Mouse (Mus musculus) C2C12 (cell line): ENCODE data around the gene H2-M10.2. TPM values are rescaled to one million over a fixed set of nuclear protein-coding genes. Genes with fewer than 3 reads are reported as not detected.
"Not testable (repeated sequence)": the region's sequence is repeated elsewhere in the genome, so short reads cannot be mapped to it uniquely, and the experiment has no call there.

Experiments
- H3K27me3 ChIP-seq: one replicate; pipeline ENCODE4 v1.6.1; 2011; ENCODE audit not compliant: control insufficient read depth, insufficient read depth, insufficient read length
- H3K36me3 ChIP-seq: one replicate; pipeline ENCODE4 v1.6.1; 2011; ENCODE audit not compliant: control insufficient read depth, insufficient read depth
- H3K4me3 ChIP-seq: one replicate; pipeline ENCODE4 v1.5.1; 2011; ENCODE audit warnings: mild to moderate bottlenecking, control low read depth; ENCODE audit not compliant: poor library complexity, insufficient read depth, severe bottlenecking
- H3K79me2 ChIP-seq: one replicate; pipeline ENCODE4 v1.6.1; 2011; ENCODE audit not compliant: control insufficient read depth, insufficient read depth
- H3K79me3 ChIP-seq: one replicate; pipeline ENCODE4 v1.6.1; 2011; ENCODE audit warnings: low read depth, control low read depth
- H3ac ChIP-seq: one replicate; pipeline ENCODE3; 2011; ENCODE audit warnings: low read depth; ENCODE audit not compliant: control insufficient read depth, insufficient read length
- CEBPB ChIP-seq: IDR thresholded peaks from one replicate; pipeline ENCODE4 v1.6.1; 2011; ENCODE audit warnings: low read depth, mild to moderate bottlenecking, control low read depth, moderate library complexity
- CTCF ChIP-seq: IDR thresholded peaks from one replicate; pipeline ENCODE4 v1.5.1; 2011; ENCODE audit not compliant: control insufficient read depth, insufficient read depth, insufficient read length
- FOSL1 ChIP-seq: IDR thresholded peaks from one replicate; pipeline ENCODE4 v1.8.0; 2011; ENCODE audit warnings: mild to moderate bottlenecking, low read length; ENCODE audit not compliant: poor library complexity, insufficient read depth, severe bottlenecking
- MAX ChIP-seq: IDR thresholded peaks from one replicate; pipeline ENCODE4 v1.6.1; 2011; ENCODE audit warnings: mild to moderate bottlenecking, control low read depth
- MYOD1 ChIP-seq: IDR thresholded peaks from one replicate; pipeline ENCODE4 v1.6.1; 2011; ENCODE audit warnings: low read depth; ENCODE audit not compliant: control insufficient read depth, insufficient read length
- MYOG ChIP-seq: IDR thresholded peaks from one replicate; pipeline ENCODE4 v1.6.1; 2011; ENCODE audit not compliant: control insufficient read depth, insufficient read length; ENCODE audit errors: extremely low read depth
- USF1 ChIP-seq: IDR thresholded peaks from one replicate; pipeline ENCODE4 v1.6.1; 2011; ENCODE audit warnings: low read depth, mild to moderate bottlenecking, control low read depth, moderate library complexity
- polyA plus RNA-seq: library from polyadenylated mRNA; unstranded; fragments of >200 nt; fragmentation: generic; extraction: Trizol; gene quantifications from one replicate; pipeline ENCODE4 v1.2.1, GENCODE M21; 2012; ENCODE audit warnings: missing spikeins

H2-M10.2 gene
- polyA plus RNA-seq, 1 experiment = not detected

- Histone ChIP-seq H3K79me3 (no peaks in the 10 kb centered on the region), H3ac (no peak overlapping the region), H3K36me3 (no peaks in the 10 kb centered on the region), H3K27me3 (no peaks in the 10 kb centered on the region), H3K79me2 (no peaks in the 10 kb centered on the region), H3K4me3 (no peak overlapping the region)
- no peak for TF ChIP-seq CTCF
- no peak for TF ChIP-seq CEBPB
- TF ChIP-seq FOSL1 = no peak
- TF ChIP-seq USF1 = no peak
- no peak for TF ChIP-seq MYOG
- TF ChIP-seq MYOD1 = no peak
- no peak for TF ChIP-seq MAX
Observed at GRCm38 (mm10) chr17:36244031-36244430, 42.3 kb downstream of the H2-M10.2 start.

GRCm38 (mm10) chr17:36240637-36241213 is 45.6 kb downstream of the H2-M10.2 start:
- no peak overlapping the region for H3K4me3 ChIP-seq
- H3K36me3 ChIP-seq = no peaks in the 10 kb centered on the region
- TF ChIP-seq FOSL1 = no peak
- no peaks in the 10 kb centered on the region for H3K79me2 ChIP-seq
- no peaks in the 10 kb centered on the region for H3K79me3 ChIP-seq
- H3K27me3 ChIP-seq = no peaks in the 10 kb centered on the region
- H3ac ChIP-seq = no peak overlapping the region

DNA sequence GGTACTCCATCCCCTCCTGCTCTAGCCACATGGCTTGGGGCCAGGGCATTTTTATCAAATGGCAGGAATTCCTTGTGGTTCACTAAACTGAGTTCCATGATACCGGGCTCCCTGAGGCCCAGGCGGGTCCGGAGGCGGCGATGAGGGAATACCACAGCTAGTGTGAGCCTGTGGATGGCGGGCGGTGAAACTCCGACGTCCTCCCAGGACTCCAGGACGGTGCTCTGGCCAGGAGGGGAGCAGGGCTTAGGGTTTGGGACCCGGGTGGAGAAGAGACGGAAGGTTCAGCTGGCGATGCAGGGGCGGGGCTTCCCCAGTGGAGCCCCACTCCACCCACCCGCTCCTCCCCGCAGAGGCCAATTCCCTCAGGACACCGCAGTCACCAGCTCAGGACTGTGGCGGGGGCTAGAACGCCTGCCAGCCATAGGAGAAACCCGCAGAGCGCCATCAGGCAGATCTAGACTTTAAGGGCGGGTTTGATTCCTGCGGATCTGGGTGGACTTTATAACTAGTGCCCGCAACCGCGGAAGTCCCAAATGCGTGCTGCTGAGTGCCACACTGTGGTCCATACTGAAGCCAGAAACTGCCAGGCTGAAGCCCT is 48.9 kb downstream of the H2-M10.2 start:
- no peaks in the 10 kb centered on the region for H3K79me3 ChIP-seq
- H3ac ChIP-seq = peak overlapping the region; percentile 31
- no peak overlapping the region for H3K4me3 ChIP-seq
- H3K79me2 ChIP-seq = no peaks in the 10 kb centered on the region
- peaks cover 7% of the 10 kb centered on the region for H3K27me3 ChIP-seq
- TF ChIP-seq MAX = no peak
- no peak for TF ChIP-seq CTCF
- TF ChIP-seq FOSL1 = no peak
- no peak for TF ChIP-seq MYOG
- TF ChIP-seq CEBPB = no peak
- TF ChIP-seq MYOD1 = no peak
- no peak for TF ChIP-seq USF1
- H3K36me3 ChIP-seq = no peaks in the 10 kb centered on the region

GRCm38 (mm10) chr17:36235300-36235699 is 51.0 kb downstream of the H2-M10.2 start:
- not testable (repeated sequence) for H3K27me3 ChIP-seq, H3K79me3 ChIP-seq, H3K4me3 ChIP-seq, H3ac ChIP-seq, H3K79me2 ChIP-seq, H3K36me3 ChIP-seq

Other genes with a start within 250 kb of the H2-M10.2 start
- gene H2-T22, start 243.7 kb downstream of the H2-M10.2 start, polyA plus RNA-seq = 21.7 TPM
- gene Gm6034, start 243.5 kb downstream of the H2-M10.2 start, polyA plus RNA-seq = not detected
- 0.18 TPM for gene Gm11127, start 228.1 kb downstream of the H2-M10.2 start, polyA plus RNA-seq
- gene Gm19684, start 164.8 kb downstream of the H2-M10.2 start, polyA plus RNA-seq = not detected
- gene Gm7030, start 157.1 kb downstream of the H2-M10.2 start, polyA plus RNA-seq = not detected
- not detected for gene Gm8909, start 118.0 kb downstream of the H2-M10.2 start, polyA plus RNA-seq
- gene H2-T3, start 96.2 kb downstream of the H2-M10.2 start, polyA plus RNA-seq = not detected
- 61.2 TPM for gene Rpp21, start 28.4 kb downstream of the H2-M10.2 start, polyA plus RNA-seq
- gene Trim39, start 14.2 kb downstream of the H2-M10.2 start, polyA plus RNA-seq = 5.1 TPM
- not detected for gene H2-M10.1, start 39.7 kb upstream of the H2-M10.2 start, polyA plus RNA-seq
- gene H2-M10.3, start 81.9 kb upstream of the H2-M10.2 start, polyA plus RNA-seq = not detected
- gene H2-M10.4, start 175.8 kb upstream of the H2-M10.2 start, polyA plus RNA-seq = not detected